Mouse (Mus musculus): ENCODE measurements around the gene Gm10644. TPM values are rescaled to one million over a fixed set of nuclear protein-coding genes. Genes with fewer than 3 reads are reported as not detected.
A peak's percentile ranks its signal among the peaks of the same experiment; 100 is the strongest.

Gene Gm10644
- polyA plus RNA-seq, 1 experiment from 2014 or later = 0.37 TPM

DNA sequence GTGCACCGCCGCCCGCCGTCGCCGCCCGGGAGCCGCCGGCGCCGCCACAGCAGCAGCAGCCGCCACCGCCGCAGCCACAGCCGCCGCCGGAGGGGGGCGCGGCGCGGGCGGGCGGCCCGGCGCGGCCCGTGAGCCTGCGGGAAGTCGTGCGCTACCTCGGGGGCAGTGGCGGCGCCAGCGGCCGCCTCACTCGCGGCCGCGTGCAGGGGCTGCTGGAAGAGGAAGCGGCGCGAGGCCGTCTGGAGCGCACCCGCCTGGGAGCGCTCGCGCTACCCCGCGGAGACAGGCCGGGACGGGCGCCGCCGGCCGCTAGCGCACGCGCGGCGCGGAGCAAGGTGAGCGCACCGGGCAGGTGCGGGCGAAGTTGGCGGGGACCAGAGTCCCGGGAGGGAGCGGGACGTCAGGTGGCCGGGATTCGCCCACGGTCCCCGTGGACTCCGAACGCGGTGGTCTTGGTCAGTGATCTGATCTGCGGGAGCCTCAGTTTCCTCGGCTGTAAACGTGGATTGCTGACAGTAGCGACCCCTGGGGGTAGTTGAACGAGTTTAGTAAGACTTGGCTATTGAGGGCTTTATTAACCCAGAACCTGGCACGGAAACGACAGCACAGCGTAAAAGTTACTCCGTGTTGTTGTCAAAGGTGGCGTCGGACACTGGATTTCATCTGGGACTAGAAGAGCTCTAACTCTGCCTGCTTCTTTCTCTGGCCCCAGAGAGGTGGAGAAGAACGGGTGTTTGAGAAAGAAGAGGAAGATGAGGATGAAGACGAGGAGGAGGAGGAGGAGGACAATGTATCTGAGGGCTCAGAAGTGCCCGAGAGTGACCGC lies 43.4 kb upstream of the Gm10644 start:
- Histone ChIP-seq H3K4me3 (ENCODE audit: low read depth, low read length) (peak overlapping the region; percentile 76), H3K27ac (ENCODE audit: low read depth) (peak overlapping the region; percentile 97), H3K4me1 (replicated peaks; ENCODE audit: control insufficient read depth, insufficient read depth, low read length) (peaks cover 17% of the 10 kb centered on the region), H3K4me2 (ENCODE audit: low read length) (peak overlapping the region; percentile 68), H3K36me3 (ENCODE audit: control insufficient read depth, insufficient read depth, low read length) (peaks cover 43% of the 10 kb centered on the region), H3K9ac (ENCODE audit: low read length) (peak overlapping the region; percentile 62), H3K9me3 (ENCODE audit: control insufficient read depth, low read length) (no peaks in the 10 kb centered on the region), H3K27me3 (replicated peaks; ENCODE audit: control insufficient read depth, insufficient read depth, low read length) (no peaks in the 10 kb centered on the region)
- ATAC-seq (replicated peaks; ENCODE audit: low FRiP score, low TSS enrichment, low read depth) = no peak
- 1% methylated on average over 80 of the region's 92 CpGs for WGBS
- DNase-seq (ENCODE audit: low spot score) = peak; percentile 85

DNA sequence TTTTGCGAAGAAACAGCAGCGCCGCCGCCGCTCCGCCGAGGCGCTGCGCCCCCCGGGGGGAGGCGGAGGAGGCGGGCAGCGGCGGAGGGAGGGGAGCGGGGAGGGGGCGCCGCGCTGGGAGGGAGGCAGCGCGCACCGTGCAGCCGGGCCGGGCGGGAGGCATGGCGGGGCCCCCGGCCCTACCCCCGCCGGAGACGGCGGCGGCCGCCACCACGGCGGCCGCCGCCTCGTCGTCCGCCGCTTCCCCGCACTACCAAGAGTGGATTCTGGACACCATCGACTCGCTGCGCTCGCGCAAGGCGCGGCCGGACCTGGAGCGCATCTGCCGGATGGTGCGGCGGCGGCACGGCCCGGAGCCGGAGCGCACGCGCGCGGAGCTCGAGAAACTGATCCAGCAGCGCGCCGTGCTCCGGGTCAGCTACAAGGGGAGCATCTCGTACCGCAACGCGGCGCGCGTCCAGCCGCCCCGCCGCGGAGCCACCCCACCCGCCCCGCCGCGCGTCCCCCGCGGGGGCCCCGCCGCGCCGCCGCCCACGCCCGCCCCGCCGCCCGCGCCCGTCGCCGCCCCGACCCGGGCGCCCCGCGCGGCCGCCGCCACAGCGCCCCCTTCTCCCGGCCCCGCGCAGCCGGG lies 42.6 kb upstream of the Gm10644 start, which contains the start of gene Samd1:
TSS of gene Samd1 (plus strand) at position 162 of the 631 bp plus-strand sequence.
- peak within 1 kb of the TSS; percentile 79 for H3K9ac ChIP-seq (ENCODE audit: low read length)
- no peaks in the 10 kb centered on the region for H3K27me3 ChIP-seq (replicated peaks; ENCODE audit: control insufficient read depth, insufficient read depth, low read length)
- no peaks in the 10 kb centered on the region for H3K9me3 ChIP-seq (ENCODE audit: control insufficient read depth, low read length)
- 0 out of 2 replicates have a peak, but pooled peaks have one; percentile 7 for ATAC-seq (replicated peaks; ENCODE audit: low FRiP score, low TSS enrichment, low read depth)
- peak within 1 kb of the TSS; percentile 97 for H3K27ac ChIP-seq (ENCODE audit: low read depth)
- peak within 1 kb of the TSS; percentile 81 for H3K4me2 ChIP-seq (ENCODE audit: low read length)
- peak; percentile 78 for DNase-seq (ENCODE audit: low spot score)
- H3K36me3 ChIP-seq (ENCODE audit: control insufficient read depth, insufficient read depth, low read length) = peaks cover 45% of the 10 kb centered on the region
- peak within 1 kb of the TSS; percentile 76 for H3K4me3 ChIP-seq (ENCODE audit: low read depth, low read length)
- H3K4me1 ChIP-seq (replicated peaks; ENCODE audit: control insufficient read depth, insufficient read depth, low read length) = peaks cover 17% of the 10 kb centered on the region
- WGBS = 1% methylated on average over 42 of the region's 112 CpGs

DNA sequence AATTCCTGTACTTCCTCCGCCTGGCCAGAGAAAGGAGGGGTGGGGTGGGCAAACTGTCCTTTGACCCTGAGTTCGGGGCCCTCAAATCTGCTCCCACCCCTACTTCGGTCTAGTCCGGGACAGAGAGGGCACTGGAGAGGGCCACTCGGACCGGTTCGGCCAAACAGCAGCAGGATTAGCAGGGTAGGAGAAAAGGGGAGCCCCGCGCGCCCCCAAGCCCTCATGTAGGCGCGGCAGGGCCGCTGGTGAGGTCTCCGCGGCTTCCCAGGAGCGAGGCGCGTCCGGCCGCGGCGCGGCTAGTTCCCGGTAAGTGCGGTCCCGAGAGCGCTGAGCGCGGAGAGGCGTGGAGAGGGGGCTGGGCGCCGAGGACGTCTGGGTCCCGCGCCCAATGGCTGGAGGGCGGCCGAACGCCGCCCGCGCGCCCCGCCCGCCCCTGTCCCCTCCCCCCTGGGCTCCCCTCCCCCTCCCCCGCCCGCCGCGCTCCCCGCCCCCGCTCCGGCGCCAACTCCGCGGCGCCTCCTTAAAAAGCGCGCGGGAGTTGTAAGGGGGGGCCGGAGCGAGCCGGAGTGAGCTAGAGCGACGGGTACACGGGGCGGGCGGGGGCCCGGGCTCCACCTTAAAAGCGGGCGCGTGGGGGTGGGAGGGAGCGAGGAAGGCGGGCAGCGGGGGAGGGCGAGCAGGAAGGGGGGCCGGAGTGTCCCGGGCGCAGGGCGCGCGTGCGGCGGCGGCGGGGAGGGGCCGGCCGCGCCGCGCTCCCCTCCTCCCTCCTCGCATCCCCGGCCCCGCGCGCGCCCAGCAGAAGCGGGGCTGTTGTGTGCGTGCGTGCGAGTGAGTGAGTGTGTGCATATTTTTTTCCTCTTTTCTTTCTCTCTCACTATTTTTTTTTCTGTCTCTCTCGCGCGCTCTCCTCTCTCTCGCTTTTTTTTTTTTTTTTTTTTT lies 41.8 kb upstream of the Gm10644 start:
- DNase-seq (ENCODE audit: low spot score) (peak; percentile 90), ATAC-seq (replicated peaks; ENCODE audit: low FRiP score, low TSS enrichment, low read depth) (peak; percentile 78)
- peak overlapping the region; percentile 79 for H3K9ac ChIP-seq (ENCODE audit: low read length)
- WGBS = 0% methylated on average over 47 of the region's 103 CpGs
- peak overlapping the region; percentile 81 for H3K4me2 ChIP-seq (ENCODE audit: low read length)
- no peaks in the 10 kb centered on the region for H3K27me3 ChIP-seq (replicated peaks; ENCODE audit: control insufficient read depth, insufficient read depth, low read length)
- peak overlapping the region; percentile 97 for H3K27ac ChIP-seq (ENCODE audit: low read depth)
- H3K4me3 ChIP-seq (ENCODE audit: low read depth, low read length) = peak overlapping the region; percentile 76
- peaks cover 17% of the 10 kb centered on the region for H3K4me1 ChIP-seq (replicated peaks; ENCODE audit: control insufficient read depth, insufficient read depth, low read length)
- peaks cover 51% of the 10 kb centered on the region for H3K36me3 ChIP-seq (ENCODE audit: control insufficient read depth, insufficient read depth, low read length)
- H3K9me3 ChIP-seq (ENCODE audit: control insufficient read depth, low read length) = no peaks in the 10 kb centered on the region

DNA sequence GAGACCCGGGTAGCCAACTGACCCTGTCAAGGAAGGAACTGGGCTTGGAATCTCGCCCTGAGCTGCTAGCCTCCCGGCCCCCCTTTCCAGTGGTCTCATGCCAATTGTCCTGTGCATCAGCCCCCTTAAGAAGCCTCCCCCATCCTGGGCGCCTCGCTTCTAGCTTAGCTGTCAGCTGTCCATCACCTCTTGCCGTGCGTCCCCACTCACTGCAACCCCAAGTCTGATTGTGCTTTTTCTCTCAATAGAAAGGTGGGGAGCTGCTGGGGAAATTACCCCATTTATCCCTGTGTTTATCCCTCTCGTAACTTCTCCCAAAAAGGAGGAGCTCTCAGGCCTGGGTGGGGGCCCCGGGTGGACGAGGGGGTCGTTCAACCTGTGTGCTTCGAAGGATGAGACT lies 41.0 kb upstream of the Gm10644 start:
- peak overlapping the region; percentile 79; the same call in 1 of the 2 replicates for H3K9ac ChIP-seq (ENCODE audit: low read length)
- no peak overlapping the region for H3K27ac ChIP-seq (ENCODE audit: low read depth)
- H3K4me1 ChIP-seq (replicated peaks; ENCODE audit: control insufficient read depth, insufficient read depth, low read length) = peaks cover 17% of the 10 kb centered on the region
- H3K36me3 ChIP-seq (ENCODE audit: control insufficient read depth, insufficient read depth, low read length) = peaks cover 55% of the 10 kb centered on the region
- DNase-seq (ENCODE audit: low spot score) = no peak
- 19% methylated on average over 12 of the region's 12 CpGs for WGBS
- H3K4me2 ChIP-seq (ENCODE audit: low read length) = peak overlapping the region; percentile 81
- H3K9me3 ChIP-seq (ENCODE audit: control insufficient read depth, low read length) = no peaks in the 10 kb centered on the region
- 0 out of 2 replicates have a peak, but pooled peaks have one; percentile 0 for ATAC-seq (replicated peaks; ENCODE audit: low FRiP score, low TSS enrichment, low read depth)
- no peaks in the 10 kb centered on the region for H3K27me3 ChIP-seq (replicated peaks; ENCODE audit: control insufficient read depth, insufficient read depth, low read length)
- H3K4me3 ChIP-seq (ENCODE audit: low read depth, low read length) = peak overlapping the region; percentile 76

DNA sequence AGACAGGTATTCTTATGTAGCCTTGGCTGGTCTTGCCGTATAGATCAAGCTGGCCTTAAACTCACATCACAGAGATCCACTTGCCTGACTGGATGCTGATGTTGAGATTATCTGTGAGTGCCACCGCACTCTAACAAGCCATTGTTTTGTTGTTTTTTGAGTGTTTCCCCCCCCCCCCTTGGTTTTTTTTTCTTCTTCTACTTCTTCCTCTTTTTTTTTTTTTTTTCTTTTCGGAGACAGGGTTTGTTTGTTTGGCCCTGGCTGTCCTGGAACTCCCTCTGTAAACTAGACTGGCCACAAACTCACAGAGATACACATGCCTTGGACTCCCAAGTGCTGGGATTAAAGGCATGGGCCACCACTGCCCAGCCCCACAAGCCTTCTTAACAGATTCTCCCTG lies 39.0 kb upstream of the Gm10644 start:
- Histone ChIP-seq H3K36me3 (ENCODE audit: control insufficient read depth, insufficient read depth, low read length) (peaks cover 55% of the 10 kb centered on the region), H3K9me3 (ENCODE audit: control insufficient read depth, low read length) (no peaks in the 10 kb centered on the region), H3K27me3 (replicated peaks; ENCODE audit: control insufficient read depth, insufficient read depth, low read length) (no peaks in the 10 kb centered on the region), H3K9ac (ENCODE audit: low read length) (no peak overlapping the region), H3K4me2 (ENCODE audit: low read length) (no peak overlapping the region), H3K27ac (ENCODE audit: low read depth) (no peak overlapping the region), H3K4me3 (ENCODE audit: low read depth, low read length) (no peak overlapping the region), H3K4me1 (replicated peaks; ENCODE audit: control insufficient read depth, insufficient read depth, low read length) (peaks cover 9% of the 10 kb centered on the region)
- ATAC-seq (replicated peaks; ENCODE audit: low FRiP score, low TSS enrichment, low read depth) (no peak), DNase-seq (ENCODE audit: low spot score) (no peak)
- 85% methylated on average over 3 of the region's 3 CpGs for WGBS

DNA sequence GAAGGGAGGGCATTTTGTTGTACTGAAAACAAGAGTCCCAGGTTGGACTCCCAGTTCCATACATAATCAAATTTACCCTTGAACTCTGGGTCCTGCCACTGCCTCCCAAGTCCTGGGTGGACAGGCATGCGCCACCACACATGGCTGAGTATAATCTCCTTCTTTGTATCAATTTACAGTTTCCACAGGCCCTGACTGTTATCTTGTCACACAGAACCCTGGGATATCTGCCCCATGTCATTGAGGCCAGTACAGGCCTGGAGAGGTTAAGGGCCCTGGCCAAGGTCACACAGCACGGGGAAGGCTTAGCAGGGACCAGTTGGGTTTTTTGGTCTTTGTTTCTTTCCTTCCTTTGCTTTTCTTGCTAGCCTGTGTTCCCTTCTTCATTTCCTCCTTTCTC lies 37.5 kb upstream of the Gm10644 start:
- Histone ChIP-seq H3K9me3 (ENCODE audit: control insufficient read depth, low read length) (no peaks in the 10 kb centered on the region), H3K4me3 (ENCODE audit: low read depth, low read length) (no peak overlapping the region), H3K4me1 (replicated peaks; ENCODE audit: control insufficient read depth, insufficient read depth, low read length) (peaks cover 5% of the 10 kb centered on the region), H3K9ac (ENCODE audit: low read length) (no peak overlapping the region), H3K4me2 (ENCODE audit: low read length) (no peak overlapping the region), H3K27ac (ENCODE audit: low read depth) (no peak overlapping the region), H3K36me3 (ENCODE audit: control insufficient read depth, insufficient read depth, low read length) (peaks cover 71% of the 10 kb centered on the region), H3K27me3 (replicated peaks; ENCODE audit: control insufficient read depth, insufficient read depth, low read length) (no peaks in the 10 kb centered on the region)
- ATAC-seq (replicated peaks; ENCODE audit: low FRiP score, low TSS enrichment, low read depth) = no peak
- 81% methylated on average over 2 of the region's 2 CpGs for WGBS
- no peak for DNase-seq (ENCODE audit: low spot score)

DNA sequence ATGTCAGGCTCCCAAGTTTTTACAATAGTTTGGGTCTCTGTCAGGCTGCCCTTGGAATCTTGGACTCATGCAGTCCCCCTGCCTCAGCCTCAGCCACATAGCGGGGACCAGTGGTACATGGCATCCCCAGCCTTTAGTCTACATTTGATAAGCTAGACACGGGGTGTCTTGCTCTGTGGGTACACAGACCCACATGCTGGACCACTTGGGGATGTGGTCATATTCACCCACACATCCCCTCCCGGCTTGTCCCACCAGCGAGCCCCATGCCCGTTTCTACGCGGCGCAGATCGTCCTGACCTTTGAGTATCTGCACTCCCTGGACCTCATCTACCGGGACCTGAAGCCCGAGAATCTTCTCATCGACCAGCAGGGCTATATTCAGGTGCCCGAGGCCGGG lies 35.2 kb upstream of the Gm10644 start:
- WGBS = 94% methylated on average over 14 of the region's 14 CpGs
- Histone ChIP-seq H3K4me1 (replicated peaks; ENCODE audit: control insufficient read depth, insufficient read depth, low read length) (no peaks in the 10 kb centered on the region), H3K36me3 (ENCODE audit: control insufficient read depth, insufficient read depth, low read length) (peaks cover 92% of the 10 kb centered on the region), H3K9me3 (ENCODE audit: control insufficient read depth, low read length) (no peaks in the 10 kb centered on the region), H3K4me3 (ENCODE audit: low read depth, low read length) (no peak overlapping the region), H3K27me3 (replicated peaks; ENCODE audit: control insufficient read depth, insufficient read depth, low read length) (no peaks in the 10 kb centered on the region), H3K4me2 (ENCODE audit: low read length) (no peak overlapping the region), H3K9ac (ENCODE audit: low read length) (no peak overlapping the region), H3K27ac (ENCODE audit: low read depth) (no peak overlapping the region)
- no peak for ATAC-seq (replicated peaks; ENCODE audit: low FRiP score, low TSS enrichment, low read depth)
- DNase-seq (ENCODE audit: low spot score) = no peak

DNA sequence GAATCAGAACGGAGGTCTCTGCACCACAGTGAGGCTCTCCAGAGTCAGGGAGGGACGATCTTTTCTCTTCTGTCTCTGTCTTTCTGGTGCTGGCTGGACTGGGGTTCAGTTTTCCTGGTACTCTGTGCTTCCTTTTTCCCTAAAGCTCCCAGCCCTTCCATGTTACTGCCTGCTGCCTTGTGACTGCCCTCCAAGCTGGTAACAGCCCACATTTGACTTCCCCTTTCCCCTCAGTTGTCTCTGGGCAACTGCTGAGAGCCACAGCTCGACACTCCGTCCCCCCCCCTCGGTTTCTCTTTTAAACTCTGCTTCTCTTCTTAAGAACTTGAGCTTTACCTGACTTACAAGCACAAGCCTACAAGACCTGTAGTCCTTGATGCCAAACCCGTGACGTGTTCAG lies 34.2 kb upstream of the Gm10644 start:
- 86% methylated on average over 7 of the region's 7 CpGs for WGBS
- no peak overlapping the region for H3K27ac ChIP-seq (ENCODE audit: low read depth)
- H3K4me3 ChIP-seq (ENCODE audit: low read depth, low read length) = no peak overlapping the region
- no peak for DNase-seq (ENCODE audit: low spot score)
- no peaks in the 10 kb centered on the region for H3K4me1 ChIP-seq (replicated peaks; ENCODE audit: control insufficient read depth, insufficient read depth, low read length)
- H3K4me2 ChIP-seq (ENCODE audit: low read length) = no peak overlapping the region
- H3K36me3 ChIP-seq (ENCODE audit: control insufficient read depth, insufficient read depth, low read length) = peaks cover 92% of the 10 kb centered on the region
- ATAC-seq (replicated peaks; ENCODE audit: low FRiP score, low TSS enrichment, low read depth) = no peak
- H3K27me3 ChIP-seq (replicated peaks; ENCODE audit: control insufficient read depth, insufficient read depth, low read length) = no peaks in the 10 kb centered on the region
- H3K9me3 ChIP-seq (ENCODE audit: control insufficient read depth, low read length) = no peaks in the 10 kb centered on the region
- H3K9ac ChIP-seq (ENCODE audit: low read length) = no peak overlapping the region
